Mouse (Mus musculus) heart, embryonic 14.5 days (tissue): Measurements from ENCODE around the gene Arhgap23. TPM values are rescaled to one million over a fixed set of nuclear protein-coding genes. Genes with fewer than 3 reads are reported as not detected.

Experiments
- ATAC-seq: fragments of 200-750 bp; cut with Nextera tagmentation; 2 replicates; pipeline ENCODE4 v1.8.0; 2017; ENCODE audit warnings: low read depth, moderate TSS enrichment; ENCODE audit not compliant: insufficient number of reproducible peaks, insufficient read depth, low FRiP score
- H3K27ac ChIP-seq, 2 experiments: fragments of 200-500 bp in 1 of 2; fragments of 300-500 bp in 1 of 2; sonication (generic) in 1 of 2; replicated peaks in 1 of 2; 2 replicates each; pipeline ENCODE4 v1.5.1; 2012 to 2014; ENCODE audit warnings: low read depth in 2 of 2, low read length in 2 of 2, control low read depth in 1 of 2, mild to moderate bottlenecking in 1 of 2, mixed read lengths in 1 of 2; ENCODE audit not compliant: control insufficient read depth in 1 of 2, insufficient read depth in 1 of 2
- H3K27me3 ChIP-seq: fragments of 300-500 bp; sonication (generic); 2 replicates; pipeline ENCODE4 v1.6.1; 2014; ENCODE audit warnings: mild to moderate bottlenecking, low read length, control low read depth; ENCODE audit not compliant: control insufficient read depth, insufficient read depth
- H3K36me3 ChIP-seq: fragments of 300-500 bp; sonication (generic); 2 replicates; pipeline ENCODE4 v1.6.1; 2014; ENCODE audit warnings: mild to moderate bottlenecking, control low read depth, low read length, mixed read lengths; ENCODE audit not compliant: control insufficient read depth, insufficient read depth
- H3K4me1 ChIP-seq, 2 experiments: fragments of 200-500 bp in 1 of 2; fragments of 300-500 bp in 1 of 2; sonication (generic) in 1 of 2; 2 replicates each; pipeline ENCODE4 v1.6.1; 2012 to 2014; ENCODE audit warnings: low read length in 2 of 2, control low read depth in 1 of 2, mixed read lengths in 1 of 2; ENCODE audit not compliant: control insufficient read depth in 2 of 2, insufficient read depth in 2 of 2
- H3K4me2 ChIP-seq: fragments of 300-500 bp; sonication (generic); 2 replicates; pipeline ENCODE4 v1.6.1; 2014; ENCODE audit warnings: mild to moderate bottlenecking, low read length
- H3K4me3 ChIP-seq, 2 experiments: fragments of 200-500 bp in 1 of 2; fragments of 300-500 bp in 1 of 2; sonication (generic) in 1 of 2; 2 replicates each; pipeline ENCODE4 v1.5.1; 2012 to 2014; ENCODE audit warnings: low read length in 2 of 2, mild to moderate bottlenecking in 2 of 2, control low read depth in 1 of 2, low read depth in 1 of 2, moderate library complexity in 1 of 2; ENCODE audit not compliant: control insufficient read depth in 1 of 2, insufficient read depth in 1 of 2
- H3K9ac ChIP-seq: fragments of 300-500 bp; sonication (generic); 2 replicates; pipeline ENCODE4 v1.6.1; 2014; ENCODE audit warnings: mild to moderate bottlenecking, low read length
- H3K9me3 ChIP-seq: fragments of 300-500 bp; sonication (generic); 2 replicates; pipeline ENCODE4 v1.6.1; 2016; ENCODE audit warnings: low read length, control low read depth; ENCODE audit not compliant: control insufficient read depth
- WGBS: fragments of 180-500 bp; shearing (Covaris S2); extraction: QIAGEN DNeasy Blood & Tissue Kit; methylation state at CpG from one replicate; pipeline ENCODE4 v1.1.7; 2014; 5-methylcytosine and 5-hydroxymethylcytosine counted together
- polyA plus RNA-seq: library from polyadenylated mRNA; unstranded; fragments of >200 nt; fragmentation: Nextera tagmentation; extraction: Ambion mirVana; gene quantifications from 2 replicates; pipeline ENCODE4 v1.2.1, GENCODE M21; 2014

The Arhgap23 gene
- polyA plus RNA-seq, result 7.1 and 8.4 TPM in 2 replicates

GRCm38 (mm10) chr11:97415330-97415711 is at the start of gene Arhgap23:
Gene Arhgap23, plus strand, starts transcription at chr11:97415533.
- 1% methylated on average over 29 of the region's 29 CpGs for WGBS
- Histone ChIP-seq H3K36me3 (0 out of 2 replicates have a peak, but pooled peaks cover 3% of the 10 kb centered on the region), H3K9me3 (no peaks in the 10 kb centered on the region), H3K4me3 (peak within 1 kb of the TSS; percentile 82 to 98), H3K4me2 (peak within 1 kb of the TSS; percentile 81), H3K27me3 (no peaks in the 10 kb centered on the region), H3K4me1 (peaks cover 26 to 33% of the 10 kb centered on the region in 2 experiments), H3K9ac (peak within 1 kb of the TSS; percentile 96), H3K27ac (peak within 1 kb of the TSS; percentile 69 to 88)
- peak; percentile 81 for ATAC-seq

- H3K36me3 ChIP-seq, result peaks cover 4% of the 10 kb centered on the region; the same call in 1 of the 2 replicates
- H3K4me2 ChIP-seq, result peak overlapping the region; percentile 75
- no peak overlapping the region for H3K4me3 ChIP-seq
- WGBS, result 43% methylated on average over 1 of the region's 1 CpGs
- no peak for ATAC-seq
- no peak overlapping the region for H3K27ac ChIP-seq
- H3K27me3 ChIP-seq, result no peaks in the 10 kb centered on the region
- no peaks in the 10 kb centered on the region for H3K9me3 ChIP-seq
- H3K9ac ChIP-seq, result peak overlapping the region; percentile 100
- peaks cover 11 to 41% of the 10 kb centered on the region in 2 experiments for H3K4me1 ChIP-seq
Observed at GRCm38 (mm10) chr11:97365556-97365955, 49.8 kb upstream of the Arhgap23 start.

DNA sequence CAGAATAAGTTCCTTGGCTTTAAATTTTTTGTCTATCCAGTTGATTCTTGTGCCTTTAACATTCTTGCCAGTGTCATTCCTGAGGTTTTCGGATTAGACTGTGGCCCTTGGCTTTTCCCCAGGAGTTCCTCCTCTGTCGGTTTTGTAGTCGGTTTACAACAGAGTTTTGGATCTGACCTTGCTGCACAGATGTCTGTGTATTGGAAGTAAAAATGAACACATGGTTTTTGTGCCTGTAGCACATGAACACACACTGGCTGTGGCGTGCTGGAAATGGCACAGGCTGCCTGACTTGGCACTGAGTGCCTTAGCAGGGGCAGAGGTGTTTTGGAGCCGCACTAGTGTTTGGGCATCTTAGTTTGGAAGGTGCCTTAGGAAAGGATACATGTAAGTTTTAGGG is 46.8 kb upstream of the Arhgap23 start:
- 80% methylated on average over 5 of the region's 5 CpGs for WGBS
- Histone ChIP-seq H3K4me3 (no peak overlapping the region), H3K27me3 (no peaks in the 10 kb centered on the region), H3K9me3 (no peaks in the 10 kb centered on the region), H3K4me2 (no peak overlapping the region), H3K27ac (no peak overlapping the region), H3K9ac (no peak overlapping the region), H3K4me1 (peaks cover 14 to 57% of the 10 kb centered on the region in 2 experiments), H3K36me3 (peaks cover 9% of the 10 kb centered on the region; the same call in 1 of the 2 replicates)
- ATAC-seq, result no peak

DNA sequence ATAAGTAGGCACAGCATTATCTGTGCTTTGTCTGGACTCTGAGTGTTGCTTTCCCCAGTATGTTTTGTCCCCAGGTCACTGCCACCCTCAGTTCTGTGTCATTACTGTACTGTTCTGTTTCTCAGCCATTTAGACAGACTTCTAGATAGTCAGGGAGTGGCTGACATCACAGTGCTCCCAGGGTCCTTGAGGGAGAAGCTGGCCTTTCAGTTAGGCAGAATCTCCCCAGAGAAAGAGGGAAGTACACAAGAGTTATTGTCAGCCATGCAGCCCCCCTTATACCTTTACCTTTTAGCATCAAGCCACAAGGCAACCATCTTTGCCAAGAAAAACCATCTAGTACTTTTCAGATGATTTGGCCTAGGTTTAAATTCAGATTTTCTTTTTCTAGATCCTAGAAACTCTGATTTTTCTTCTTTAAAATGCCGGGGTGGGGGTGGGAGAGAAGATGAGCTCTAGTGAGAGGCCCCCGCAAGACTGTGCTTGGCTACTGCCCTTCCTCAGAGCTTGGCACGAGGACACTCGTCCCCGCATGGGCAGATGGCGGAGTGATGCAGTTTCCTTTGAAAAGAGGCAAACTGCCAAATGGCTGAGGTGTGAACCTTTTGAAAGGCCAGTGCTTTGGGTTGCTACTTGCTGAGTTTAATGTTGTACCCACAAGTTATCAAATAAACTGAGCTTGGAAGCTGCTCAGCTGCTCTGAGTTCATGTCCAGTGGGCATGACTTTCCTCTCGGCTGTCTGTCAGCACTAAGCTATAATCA is 44.8 kb upstream of the Arhgap23 start:
- Histone ChIP-seq H3K27ac (peak overlapping the region in 1 of 2 experiments; percentile 30; a peak in 1 of 4 replicates), H3K4me1 (peaks cover 9 to 39% of the 10 kb centered on the region in 2 experiments; a peak in 3 of 4 replicates)

DNA sequence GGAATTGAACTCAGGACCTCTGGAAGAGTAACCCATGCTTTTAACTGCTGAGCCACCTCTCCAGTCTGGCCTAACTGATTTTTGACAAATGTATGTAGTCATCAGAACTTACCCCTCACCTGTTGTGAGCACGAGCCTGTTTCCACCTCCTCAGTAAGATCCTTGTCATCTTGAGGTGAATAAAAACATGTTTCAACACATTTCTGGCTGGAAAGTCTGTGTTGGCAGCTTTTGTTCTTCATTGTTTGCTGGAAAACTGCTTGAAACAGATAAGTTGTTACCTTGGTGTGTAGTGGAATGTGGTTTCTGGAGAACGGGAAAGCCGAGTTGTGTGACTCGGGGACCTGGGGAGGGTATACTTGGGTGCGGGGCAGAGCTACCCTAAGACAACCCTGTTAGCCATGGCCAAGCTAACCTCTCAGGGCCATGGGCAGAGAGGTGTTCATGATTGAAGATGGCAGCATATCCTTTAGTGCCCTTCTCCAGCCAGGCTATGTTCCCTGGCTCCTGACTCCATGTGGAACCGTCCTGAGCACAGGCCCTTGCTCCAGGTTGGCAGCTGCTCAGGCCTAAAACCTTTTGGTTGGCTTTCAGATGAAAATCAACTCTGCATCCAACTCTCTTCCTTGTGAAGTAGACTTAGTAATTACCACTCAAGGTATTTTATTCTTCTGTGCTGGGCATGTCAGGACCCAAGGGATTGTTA is 43.0 kb upstream of the Arhgap23 start:
- Histone ChIP-seq H3K36me3 (peaks cover 40% of the 10 kb centered on the region), H3K9me3 (no peaks in the 10 kb centered on the region), H3K4me1 (peaks cover 9 to 35% of the 10 kb centered on the region in 2 experiments; a peak in 3 of 4 replicates), H3K9ac (no peak overlapping the region), H3K4me3 (no peak overlapping the region), H3K27me3 (no peaks in the 10 kb centered on the region), H3K27ac (0 out of 4 replicates have a peak overlapping the region, but pooled peaks of 1 of the 2 experiments have one; percentile 9), H3K4me2 (no peak overlapping the region)
- no peak for ATAC-seq
- WGBS, result 80% methylated on average over 6 of the region's 6 CpGs

More for the DNA sequence above, 44.8 kb upstream of the Arhgap23 start:
- H3K9me3 ChIP-seq, result no peaks in the 10 kb centered on the region
- no peaks in the 10 kb centered on the region for H3K27me3 ChIP-seq
- peaks cover 25% of the 10 kb centered on the region for H3K36me3 ChIP-seq
- no peak overlapping the region for H3K9ac ChIP-seq
- no peak overlapping the region for H3K4me3 ChIP-seq
- 47% methylated on average over 7 of the region's 7 CpGs for WGBS
- H3K4me2 ChIP-seq, result no peak overlapping the region
- no peak for ATAC-seq

DNA sequence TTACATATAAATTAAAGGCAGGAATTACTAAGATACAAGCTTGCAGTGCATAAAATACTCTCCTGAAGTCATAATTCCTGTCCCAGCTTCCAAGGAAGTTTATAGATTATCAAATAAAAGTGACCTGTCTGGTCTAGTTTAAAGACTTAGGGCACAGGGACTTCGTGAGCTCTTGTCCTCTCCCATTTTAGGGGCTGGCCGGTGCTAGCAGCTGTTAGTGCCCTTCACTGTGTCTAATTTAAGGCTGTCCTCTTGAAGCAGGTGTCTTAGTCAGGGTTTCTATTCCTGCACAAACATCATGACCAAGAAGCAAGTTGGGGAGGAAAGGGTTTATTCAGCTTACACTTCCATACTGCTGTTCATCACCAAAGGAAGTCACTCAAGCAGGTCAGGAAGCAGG is 41.9 kb upstream of the Arhgap23 start:
- 37% methylated on average over 2 of the region's 2 CpGs for WGBS
- Histone ChIP-seq H3K4me2 (no peak overlapping the region), H3K4me3 (no peak overlapping the region), H3K9me3 (no peaks in the 10 kb centered on the region), H3K9ac (no peak overlapping the region), H3K27ac (no peak overlapping the region), H3K27me3 (no peaks in the 10 kb centered on the region), H3K36me3 (peaks cover 48% of the 10 kb centered on the region), H3K4me1 (peaks cover 7 to 27% of the 10 kb centered on the region in 2 experiments; a peak in 3 of 4 replicates)
- ATAC-seq, result no peak

DNA sequence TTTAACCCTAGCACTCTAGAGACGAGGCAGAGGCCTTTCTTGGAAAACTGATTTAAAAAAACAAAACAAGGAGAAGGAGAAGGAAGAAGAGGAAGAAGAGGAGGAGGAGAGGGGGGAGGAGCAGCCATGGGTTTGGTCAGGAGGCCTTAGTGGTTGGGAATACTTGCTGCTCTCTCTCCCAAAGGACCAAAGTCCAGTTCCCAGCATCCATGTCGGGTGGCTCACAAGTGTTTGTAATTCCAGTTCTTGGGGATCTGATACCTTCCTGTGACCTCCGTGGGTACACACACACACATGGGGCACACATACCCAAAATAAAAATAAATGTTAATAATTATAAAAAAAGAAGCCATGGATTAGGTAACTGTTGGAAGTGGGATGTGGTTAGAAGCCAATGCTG is 35.3 kb upstream of the Arhgap23 start:
- Histone ChIP-seq H3K4me3 (no peak overlapping the region), H3K4me2 (no peak overlapping the region), H3K4me1 (no peaks in the 10 kb centered on the region), H3K27ac (no peak overlapping the region), H3K9ac (no peak overlapping the region), H3K9me3 (no peaks in the 10 kb centered on the region), H3K36me3 (peaks cover 82% of the 10 kb centered on the region), H3K27me3 (no peaks in the 10 kb centered on the region)
- ATAC-seq, result no peak
- 83% methylated on average over 3 of the region's 3 CpGs for WGBS
